Mouse (Mus musculus) retina, postnatal 7 days (tissue): ENCODE measurements around the gene Mapk1.
A peak's percentile ranks its signal among the peaks of the same experiment; 100 is the strongest.
"Not testable (repeated sequence)": the region's sequence is repeated elsewhere in the genome, so short reads cannot be mapped to it uniquely, and the experiment has no call there.

ENCODE experiments used
- DNase-seq: peaks from one replicate; pipeline ENCODE4 v3.0.0-alpha.2; 2012; ENCODE audit warnings: low read depth, low spot score

The Mapk1 gene

GRCm38 (mm10) chr16:16983131-16983533 lies at the start of gene Mapk1:
Gene Mapk1, plus strand, starts transcription at chr16:16983382.
- DNase-seq = peak; percentile 89

- no peak for DNase-seq
These were observed 43.6 kb upstream of the Mapk1 start for GRCm38 (mm10) chr16:16939543-16939942.

GRCm38 (mm10) chr16:16941078-16941477 lies 42.1 kb upstream of the Mapk1 start:
- no peak for DNase-seq

- DNase-seq = no peak
These were observed 24.6 kb upstream of the Mapk1 start for GRCm38 (mm10) chr16:16958575-16958974.

- no peak for DNase-seq
These were observed 23.3 kb upstream of the Mapk1 start for GRCm38 (mm10) chr16:16959907-16960306.

GRCm38 (mm10) chr16:16965149-16965548 lies 18.0 kb upstream of the Mapk1 start:
- DNase-seq = no peak

GRCm38 (mm10) chr16:16966290-16966689 lies 16.9 kb upstream of the Mapk1 start:
- DNase-seq = no peak

GRCm38 (mm10) chr16:16978061-16978460 lies 5.1 kb upstream of the Mapk1 start:
- no peak for DNase-seq

- DNase-seq = no peak
These were observed 4.4 kb upstream of the Mapk1 start for GRCm38 (mm10) chr16:16978765-16979164.

- no peak for DNase-seq
These were observed 546 bp upstream of the Mapk1 start for GRCm38 (mm10) chr16:16982636-16983035.

GRCm38 (mm10) chr16:16983534-16984422 lies 596 bp downstream of the Mapk1 start:
- DNase-seq = peak; percentile 27

GRCm38 (mm10) chr16:16984423-16984941 lies 1.3 kb downstream of the Mapk1 start:
- DNase-seq = no peak

GRCm38 (mm10) chr16:16987248-16987647 lies 4.1 kb downstream of the Mapk1 start:
- DNase-seq = no peak

GRCm38 (mm10) chr16:16988842-16989241 lies 5.7 kb downstream of the Mapk1 start:
- DNase-seq = no peak

- no peak for DNase-seq
These were observed 6.8 kb downstream of the Mapk1 start for GRCm38 (mm10) chr16:16990021-16990420.

GRCm38 (mm10) chr16:16994426-16995052 lies 11.4 kb downstream of the Mapk1 start:
- no peak for DNase-seq

GRCm38 (mm10) chr16:16996121-16996729 lies 13.0 kb downstream of the Mapk1 start:
- DNase-seq = not testable (repeated sequence)

GRCm38 (mm10) chr16:17001109-17001508 lies 17.9 kb downstream of the Mapk1 start:
- no peak for DNase-seq

GRCm38 (mm10) chr16:17007070-17007469 lies 23.9 kb downstream of the Mapk1 start:
- no peak for DNase-seq

- no peak for DNase-seq
These were observed 26.9 kb downstream of the Mapk1 start for GRCm38 (mm10) chr16:17010036-17010435.

- no peak for DNase-seq
These were observed 29.4 kb downstream of the Mapk1 start for GRCm38 (mm10) chr16:17012583-17012982.
